Mouse (Mus musculus) left cerebral cortex, adult 2 months (tissue): ENCODE measurements around the gene Ccr10. TPM values are rescaled to one million over a fixed set of nuclear protein-coding genes. Genes with fewer than 3 reads are reported as not detected.

Source experiments
- DNase-seq, 2 experiments: peaks; one replicate each; pipeline ENCODE4 v3.0.0; 2021 to 2022; ENCODE audit warnings: low spot score in 2 of 2, mixed read lengths in 1 of 2; ENCODE audit errors: extremely low spot score in 1 of 2
- H3K27ac ChIP-seq: fragments of 200-600 bp; 2 replicates; pipeline ENCODE4 v1.8.1; 2022
- H3K4me3 ChIP-seq: fragments of 200-600 bp; 2 replicates; pipeline ENCODE4 v1.8.1; 2022
- CTCF ChIP-seq: fragments of 200-600 bp; IDR thresholded peaks from 2 replicates; pipeline ENCODE4 v1.8.1; 2022; ENCODE audit warnings: antibody characterized with exemption, mild to moderate bottlenecking, moderate library complexity
- intact Hi-C: fragments of 180-260 bp; cut with DNase I; formaldehyde crosslinking; loops from one replicate; pipeline ENCODE4 v1.15.1; 2025
- long read RNA-seq, 2 experiments: library from polyadenylated mRNA; stranded (forward); transcript quantifications; one replicate each; pipeline ENCODE4 v2.0.0; 2021; ENCODE audit warnings: borderline mapping rate in 2 of 2
- total RNA-seq, 2 experiments: library from RNA; stranded (reverse); gene quantifications; 2 replicates each; pipeline ENCODE4 v1.2.3; 2021

The Ccr10 gene
- total RNA-seq, result under 1 TPM in 1 of 2 experiments, not detected in 1; 0.38 TPM
- long read RNA-seq, experiment 1, result 0 reads
- long read RNA-seq, experiment 2, result 0 reads

DNA sequence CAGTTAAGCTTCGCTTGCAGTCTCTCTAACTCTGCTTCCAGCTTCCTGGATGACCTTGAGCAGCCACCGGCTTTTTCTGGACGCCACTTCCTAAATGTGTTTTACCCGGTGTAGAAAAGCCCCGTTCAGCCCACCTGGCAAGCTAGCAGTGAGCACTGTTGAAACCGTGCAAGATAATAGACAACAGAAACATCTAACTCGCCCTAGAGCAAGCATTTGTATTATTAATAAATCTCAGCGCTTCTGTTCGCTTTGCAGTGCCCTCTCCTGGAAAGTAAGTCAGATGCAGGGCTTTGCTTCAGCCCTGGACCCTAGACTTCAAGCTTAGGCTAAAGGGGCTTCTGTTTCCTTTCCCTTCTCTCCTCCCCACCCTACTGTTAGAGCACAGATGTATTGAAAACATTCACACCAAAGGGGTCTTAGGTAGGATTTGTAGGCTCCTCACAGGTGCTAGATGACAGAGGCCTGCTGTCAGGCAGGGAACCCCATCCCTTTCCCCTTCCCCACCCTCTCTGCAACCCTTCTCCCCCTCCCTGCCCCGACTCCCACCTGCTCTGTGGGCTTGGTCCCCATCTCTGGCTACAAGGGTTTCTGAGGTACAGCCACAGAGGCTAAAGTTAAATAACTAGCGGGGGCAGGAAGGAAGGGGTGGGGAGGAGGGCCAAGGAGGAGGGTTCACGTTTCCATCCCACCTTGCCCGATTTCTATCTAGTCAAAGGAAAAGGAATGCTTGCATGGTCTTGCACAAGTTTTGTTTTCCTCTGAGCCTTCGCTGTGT lies at the start of gene Ccr10:
Gene Ccr10, minus strand, starts transcription at position 593 of the 778 bp plus-strand sequence.
- no peak for DNase-seq
- intact Hi-C loops, result loop anchor here (10.0 kb wide), 1 partner anchor 170 kb away; the partner anchor contains the start of gene Atp6v0a1
- TF ChIP-seq CTCF, result peak; percentile 57
- H3K27ac ChIP-seq, result peak within 1 kb of the TSS; percentile 96
- peak within 1 kb of the TSS; percentile 75 for H3K4me3 ChIP-seq

- no peak for DNase-seq
- H3K4me3 ChIP-seq, result no peak overlapping the region
- TF ChIP-seq CTCF, result no peak
- intact Hi-C loops, result no loop called here
- H3K27ac ChIP-seq, result no peak overlapping the region
These were observed 49.1 kb upstream of the Ccr10 start for GRCm38 (mm10) chr11:101224337-101224736.

DNA sequence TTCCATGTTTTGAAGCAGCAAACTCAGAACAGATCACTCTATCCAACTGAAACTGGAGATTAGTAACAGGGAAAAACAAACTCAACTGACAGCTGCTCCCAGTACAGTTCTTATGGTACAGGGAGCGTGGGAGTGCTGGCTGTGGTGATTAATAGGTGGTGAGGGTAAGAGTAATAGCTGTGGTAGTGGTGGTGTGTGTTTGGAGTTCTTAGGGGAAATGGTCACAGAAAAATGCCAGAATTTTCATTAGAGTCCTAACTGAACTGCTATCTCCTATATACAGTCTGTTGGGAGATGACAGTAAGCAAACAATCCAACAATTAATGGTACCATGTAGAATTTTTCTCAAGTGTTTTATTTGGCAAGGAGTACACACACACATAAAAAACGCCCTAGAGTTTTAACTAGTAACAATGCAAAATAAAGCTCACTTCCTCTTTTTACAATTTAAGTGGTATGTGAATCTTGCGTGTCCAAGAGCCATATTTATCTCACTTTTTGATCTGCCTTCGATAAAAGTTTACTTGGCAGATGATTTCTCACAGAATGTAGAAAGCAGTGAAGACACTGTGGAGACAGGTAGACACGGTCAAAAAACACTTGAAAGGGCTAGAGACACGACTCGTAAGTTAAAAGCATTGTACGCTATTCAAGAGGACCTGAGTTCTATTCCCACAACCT lies 46.2 kb upstream of the Ccr10 start:
- Histone ChIP-seq H3K27ac (no peak overlapping the region), H3K4me3 (no peak overlapping the region)
- intact Hi-C loops, result no loop called here
- no peak for TF ChIP-seq CTCF
- no peak for DNase-seq

DNA sequence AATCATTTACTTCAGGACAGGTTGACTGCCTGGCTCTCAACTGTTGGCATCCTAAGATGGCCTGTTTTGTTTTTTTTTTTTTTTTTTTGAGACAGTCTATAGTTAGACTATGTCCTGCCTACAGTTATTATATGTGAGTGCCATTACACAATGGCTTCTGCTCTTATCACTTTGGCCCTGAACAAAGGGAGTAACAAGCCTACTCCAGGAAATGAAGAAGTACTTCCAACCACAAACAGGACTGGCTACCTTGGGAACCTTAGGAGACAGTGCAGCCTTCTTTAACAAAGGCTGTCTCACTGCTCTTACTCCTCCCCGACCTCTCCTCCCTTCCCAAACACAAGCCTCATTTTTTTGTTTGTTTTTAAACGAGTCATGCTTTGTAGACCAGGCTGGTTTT lies 45.6 kb upstream of the Ccr10 start:
- no peak for TF ChIP-seq CTCF
- H3K27ac ChIP-seq, result no peak overlapping the region
- intact Hi-C loops, result no loop called here
- no peak overlapping the region for H3K4me3 ChIP-seq
- no peak for DNase-seq

DNA sequence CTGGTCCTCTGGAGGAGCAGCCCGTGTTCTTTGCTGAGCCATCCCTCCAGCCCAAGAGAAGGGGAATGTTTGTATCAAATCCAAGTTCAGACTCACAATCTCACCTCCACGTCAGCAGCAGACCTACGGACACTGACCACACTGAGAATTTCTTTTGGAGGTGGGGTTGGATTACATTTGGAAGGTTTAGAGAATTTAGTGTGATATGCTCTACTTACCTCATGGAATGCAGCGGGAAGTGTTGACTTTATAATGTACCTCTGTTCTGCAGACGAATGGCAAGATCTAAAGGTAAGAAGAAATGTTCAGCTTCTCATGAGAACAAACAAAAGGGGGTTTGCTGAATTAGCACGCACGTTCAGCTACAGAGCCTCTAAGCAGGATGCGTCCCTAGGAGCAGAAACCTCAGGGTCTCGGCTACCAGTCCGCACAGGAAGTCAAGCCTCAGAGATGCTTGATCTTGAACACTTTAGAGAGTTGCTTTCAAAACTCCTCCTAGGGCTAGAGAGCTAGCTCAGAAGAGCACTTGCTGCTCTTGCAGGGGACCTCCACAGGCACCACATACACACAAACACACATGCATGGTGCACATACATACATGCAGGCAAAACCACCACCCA lies 43.3 kb upstream of the Ccr10 start:
- no peak for TF ChIP-seq CTCF
- intact Hi-C loops, result no loop called here
- Histone ChIP-seq H3K4me3 (no peak overlapping the region), H3K27ac (no peak overlapping the region)
- DNase-seq, result no peak

GRCm38 (mm10) chr11:101216936-101217335 lies 41.7 kb upstream of the Ccr10 start:
- intact Hi-C loops, result no loop called here
- no peak overlapping the region for H3K27ac ChIP-seq
- no peak for TF ChIP-seq CTCF

DNA sequence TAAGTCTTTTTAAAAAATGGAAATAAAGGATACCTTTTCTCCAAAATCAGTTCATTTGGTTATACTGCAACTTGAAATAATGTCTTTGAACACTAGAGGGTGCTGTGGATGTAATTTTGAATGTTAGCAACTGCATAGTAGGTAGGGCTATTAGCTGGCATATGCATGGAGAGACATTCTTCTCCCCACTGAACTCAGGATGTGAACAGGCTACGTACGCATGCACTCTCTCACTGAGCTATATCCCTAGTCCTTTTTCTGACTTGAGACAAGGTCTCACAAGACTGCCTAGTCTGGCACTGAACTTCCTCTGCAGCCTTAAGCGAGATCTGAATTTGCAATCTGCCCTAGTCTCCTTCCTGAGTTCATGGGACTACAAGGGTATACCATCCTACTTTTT lies 36.7 kb upstream of the Ccr10 start:
- no peak for DNase-seq
- no peak overlapping the region for H3K27ac ChIP-seq
- H3K4me3 ChIP-seq, result no peak overlapping the region
- intact Hi-C loops, result loop anchor here (1.0 to 5.0 kb wide), 3 partner anchors 36 to 185 kb away; partner anchors contain the start of gene Becn1
- TF ChIP-seq CTCF, result peak; percentile 79

More at GRCm38 (mm10) chr11:101216936-101217335, 41.7 kb upstream of the Ccr10 start:
- H3K4me3 ChIP-seq, result no peak overlapping the region
- DNase-seq, result no peak

DNA sequence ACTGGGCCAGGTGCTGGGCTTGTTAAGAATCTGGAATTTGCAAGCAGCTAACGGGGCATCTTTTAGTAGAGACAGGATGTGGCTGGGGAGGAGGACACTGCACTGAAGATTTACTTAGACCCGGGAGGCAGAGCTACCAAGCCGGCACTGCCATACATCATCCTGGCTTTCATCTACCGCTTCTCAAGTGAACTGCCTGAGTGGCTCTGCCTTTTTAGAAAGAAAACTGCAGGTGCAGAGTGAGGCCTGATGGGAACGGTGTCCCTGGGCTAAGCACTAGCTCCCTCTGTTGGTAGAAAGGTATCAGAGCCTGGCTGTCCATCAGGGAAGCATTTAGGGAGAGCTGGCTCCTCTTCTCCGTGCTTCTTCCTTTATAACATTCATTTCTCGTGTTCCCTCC lies 25.7 kb upstream of the Ccr10 start:
- DNase-seq, result peak in 1 of 2 experiments; percentile 37
- peak; percentile 88 for TF ChIP-seq CTCF
- Histone ChIP-seq H3K4me3 (no peak overlapping the region), H3K27ac (peak overlapping the region; percentile 48; the same call in 1 of the 2 replicates)
- intact Hi-C loops, result no loop called here

GRCm38 (mm10) chr11:101199555-101199954 lies 24.3 kb upstream of the Ccr10 start:
- no peak for TF ChIP-seq CTCF
- no peak overlapping the region for H3K4me3 ChIP-seq
- intact Hi-C loops, result no loop called here
- DNase-seq, result no peak
- no peak overlapping the region for H3K27ac ChIP-seq

GRCm38 (mm10) chr11:101196175-101196574 lies 20.9 kb upstream of the Ccr10 start:
- H3K4me3 ChIP-seq, result no peak overlapping the region
- no peak overlapping the region for H3K27ac ChIP-seq
- intact Hi-C loops, result no loop called here
- no peak for TF ChIP-seq CTCF
- no peak for DNase-seq

DNA sequence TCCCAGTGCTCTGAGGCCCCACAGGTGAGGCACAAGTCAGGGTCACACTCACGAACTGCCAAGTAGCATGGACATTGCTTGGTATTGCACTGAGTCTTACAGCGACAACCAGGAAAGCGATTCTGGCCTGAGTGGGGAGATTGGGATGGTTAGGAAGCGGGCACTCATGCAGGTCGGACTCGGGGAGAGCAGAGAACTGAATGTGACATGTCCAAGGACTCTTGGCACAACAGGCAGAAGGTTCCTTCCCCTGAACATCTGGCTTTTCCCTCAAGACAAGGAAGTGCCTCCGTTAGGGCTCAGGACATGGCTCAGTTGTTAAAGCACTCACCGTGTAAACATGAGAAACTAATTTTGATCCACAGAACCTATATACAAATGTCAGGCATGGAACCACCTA lies 20.3 kb upstream of the Ccr10 start:
- H3K4me3 ChIP-seq, result no peak overlapping the region
- TF ChIP-seq CTCF, result no peak
- no peak for DNase-seq
- intact Hi-C loops, result no loop called here
- H3K27ac ChIP-seq, result no peak overlapping the region

DNA sequence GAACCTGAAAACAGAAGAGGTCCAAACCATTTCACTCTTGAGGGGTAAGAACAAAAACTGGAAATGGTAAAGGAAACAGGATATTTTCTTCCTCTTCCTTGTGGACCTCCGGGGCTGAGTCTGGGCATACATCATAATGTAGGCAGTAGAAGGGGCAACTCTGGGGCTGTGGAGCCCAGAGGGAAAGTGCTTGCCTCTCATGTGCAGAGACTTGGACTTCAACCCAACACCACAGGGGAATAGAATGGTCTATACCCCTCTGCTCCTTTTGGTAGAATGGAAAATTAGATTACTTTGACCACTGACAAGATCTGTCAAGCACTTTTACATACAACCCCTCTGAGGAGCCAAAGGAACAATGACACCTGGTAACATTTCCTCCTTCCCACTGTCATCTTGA lies 19.9 kb upstream of the Ccr10 start:
- no peak for DNase-seq
- no peak for TF ChIP-seq CTCF

More for the DNA sequence above, 19.9 kb upstream of the Ccr10 start:
- intact Hi-C loops, result no loop called here
- H3K27ac ChIP-seq, result peak overlapping the region; percentile 11; the same call in 1 of the 2 replicates
- no peak overlapping the region for H3K4me3 ChIP-seq
